Mouse (Mus musculus) spleen, adult 2 months (tissue): ENCODE measurements around the gene Hecw2.

ENCODE experiments used
- CTCF ChIP-seq: fragments of 200-500 bp; IDR thresholded peaks from 2 replicates; pipeline ENCODE4 v1.5.1; 2011; ENCODE audit warnings: mild to moderate bottlenecking, inconsistent platforms; ENCODE audit not compliant: insufficient read depth, insufficient read length, insufficient replicate concordance; ENCODE audit errors: extremely low read depth
- POLR2A ChIP-seq: fragments of 200-500 bp; IDR thresholded peaks from 2 replicates; pipeline ENCODE4 v1.6.1; 2011; ENCODE audit warnings: low read depth, low read length, inconsistent platforms

- peak; percentile 53 for TF ChIP-seq POLR2A
- TF ChIP-seq CTCF, result no peak
These were observed 421.0 kb downstream of the Hecw2 start for GRCm38 (mm10) chr1:53773994-53774393.
